Mouse (Mus musculus): ENCODE results near the gene Stard10. TPM values are rescaled to one million over a fixed set of nuclear protein-coding genes. Genes with fewer than 3 reads are reported as not detected.
A peak's percentile ranks its signal among the peaks of the same experiment; 100 is the strongest.

The Stard10 gene
- total RNA-seq, 2 experiments from 2014 or later = 48.3 to 61.3 TPM

GRCm38 (mm10) chr7:101301881-101302456, 14.9 kb upstream of the Stard10 start, which contains the start of gene Atg16l2:
Gene Atg16l2, minus strand, starts transcription at chr7:101302251.
- intact Hi-C loops (cut with DNase I) = no loop called here
- peak; percentile 92 to 96 for DNase-seq

- intact Hi-C loops (cut with DNase I) = no loop called here
- no peak for DNase-seq
These were observed 14.2 kb upstream of the Stard10 start for GRCm38 (mm10) chr7:101302691-101303090.

- intact Hi-C loops (cut with DNase I) = no loop called here
- no peak for DNase-seq
These were observed 10.0 kb upstream of the Stard10 start for GRCm38 (mm10) chr7:101306841-101307240.

GRCm38 (mm10) chr7:101309985-101310326, 6.9 kb upstream of the Stard10 start:
- intact Hi-C loops (cut with DNase I) = loop anchor here (2.0 kb wide), 1 partner anchor 103 kb away; no protein-coding TSS in a partner anchor

GRCm38 (mm10) chr7:101310327-101311028, 6.4 kb upstream of the Stard10 start:
- DNase-seq = peak; percentile 96 to 98
- intact Hi-C loops (cut with DNase I) = loop anchor here (1.0 to 2.0 kb wide), 2 partner anchors 64 to 102 kb away; no protein-coding TSS in a partner anchor

More at GRCm38 (mm10) chr7:101309985-101310326, 6.9 kb upstream of the Stard10 start:
- DNase-seq = no peak

GRCm38 (mm10) chr7:101311061-101311460, 5.8 kb upstream of the Stard10 start:
- DNase-seq = no peak
- intact Hi-C loops (cut with DNase I) = loop anchor here (1.0 to 2.0 kb wide), 2 partner anchors 63 to 102 kb away; no protein-coding TSS in a partner anchor

- intact Hi-C loops (cut with DNase I) = no loop called here
- DNase-seq = no peak
These were observed 3.9 kb upstream of the Stard10 start for GRCm38 (mm10) chr7:101313033-101313432.

GRCm38 (mm10) chr7:101314396-101314795, 2.5 kb upstream of the Stard10 start:
- intact Hi-C loops (cut with DNase I) = no loop called here
- DNase-seq = no peak

- intact Hi-C loops (cut with DNase I) = no loop called here
- no peak for DNase-seq
These were observed 1.2 kb upstream of the Stard10 start for GRCm38 (mm10) chr7:101315699-101316098.

- no peak for DNase-seq
- intact Hi-C loops (cut with DNase I) = no loop called here
These were observed 290 bp upstream of the Stard10 start for GRCm38 (mm10) chr7:101316591-101317001.

- intact Hi-C loops (cut with DNase I) = no loop called here
- no peak for DNase-seq
These were observed 2.0 kb downstream of the Stard10 start for GRCm38 (mm10) chr7:101318848-101319247.

- DNase-seq = no peak
- intact Hi-C loops (cut with DNase I) = no loop called here
These were observed 2.9 kb downstream of the Stard10 start for GRCm38 (mm10) chr7:101319796-101320195.

- DNase-seq = peak; percentile 29 to 33
- intact Hi-C loops (cut with DNase I) = no loop called here
These were observed 3.7 kb downstream of the Stard10 start for GRCm38 (mm10) chr7:101320399-101321217.

- DNase-seq = no peak
- intact Hi-C loops (cut with DNase I) = no loop called here
These were observed 4.4 kb downstream of the Stard10 start for GRCm38 (mm10) chr7:101321218-101321827.

GRCm38 (mm10) chr7:101323141-101323594, 6.3 kb downstream of the Stard10 start:
- DNase-seq = no peak
- intact Hi-C loops (cut with DNase I) = no loop called here

- no peak for DNase-seq
- intact Hi-C loops (cut with DNase I) = no loop called here
These were observed 7.5 kb downstream of the Stard10 start for GRCm38 (mm10) chr7:101324142-101324962.

GRCm38 (mm10) chr7:101326006-101326405, 9.1 kb downstream of the Stard10 start:
- no peak for DNase-seq
- intact Hi-C loops (cut with DNase I) = no loop called here

GRCm38 (mm10) chr7:101327263-101327662, 10.4 kb downstream of the Stard10 start:
- intact Hi-C loops (cut with DNase I) = no loop called here
- no peak for DNase-seq

- no peak for DNase-seq
- intact Hi-C loops (cut with DNase I) = no loop called here
These were observed 10.9 kb downstream of the Stard10 start for GRCm38 (mm10) chr7:101327786-101328185.
